22 mouse cellular contexts compared by ENCODE assay signal in the genomic region with DNA sequence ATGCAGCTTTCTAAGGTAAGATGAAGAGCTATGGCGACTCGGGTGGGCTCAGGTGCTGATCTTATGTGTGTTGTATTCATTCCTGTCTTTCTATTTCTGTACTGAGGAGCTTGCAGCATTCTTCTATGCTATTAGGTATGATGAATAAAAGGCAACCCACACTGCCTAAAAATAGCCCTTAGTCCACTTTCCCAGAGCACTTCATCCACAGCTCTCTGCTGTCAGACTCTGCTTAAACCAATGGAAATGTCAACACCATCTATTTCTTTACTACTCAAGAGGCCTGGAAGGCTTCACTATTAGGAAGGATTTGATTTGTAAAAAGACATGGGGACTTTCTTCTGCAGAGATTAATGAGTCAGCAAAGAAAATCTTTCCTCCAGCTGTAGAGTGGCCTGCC.
A peak's percentile ranks its signal among the peaks of the same experiment; 100 is the strongest.
DNase-seq lines count a peak whose midpoint lies in the region; ATAC-seq and TF ChIP-seq lines count a peak whose summit lies in the region.
"Had no signal": no experiment of that assay in that cellular context is flagged by ENCODE, and none has a peak within 500 bp of the region (broad histone marks: within the 10 kb centered on the region; RNA-seq: fewer than 3 reads in every experiment).

No protein-coding gene starts in this region.

- H3K27me3 ChIP-seq in heart, embryonic 10.5 days (ENCODE audit: insufficient read depth, poor library complexity, severe bottlenecking), result no peaks in the 10 kb centered on the region
- H3K27me3 ChIP-seq in heart, postnatal 0 days (ENCODE audit: control insufficient read depth, insufficient read depth, low read length), result no peaks in the 10 kb centered on the region
- no peaks in the 10 kb centered on the region for H3K27me3 ChIP-seq in liver, embryonic 12.5 days (replicated peaks)
- H3K27me3 ChIP-seq: embryonic facial prominence, embryonic 13.5 days; hindbrain, embryonic 15.5 days; intestine, embryonic 15.5 days; limb, embryonic 13.5 days; midbrain, embryonic 12.5 days; neural tube, embryonic 13.5 days had no signal

- no peak overlapping the region for H3K9ac ChIP-seq in heart, postnatal 0 days (replicated peaks; ENCODE audit: low read depth, low read length)
- no peak overlapping the region for H3K9ac ChIP-seq in liver, embryonic 12.5 days
- H3K9ac ChIP-seq: embryonic facial prominence, embryonic 13.5 days; hindbrain, embryonic 15.5 days; intestine, embryonic 15.5 days; limb, embryonic 13.5 days; liver, embryonic 14.5 days; midbrain, embryonic 12.5 days; neural tube, embryonic 13.5 days had no signal

- no peak for TF ChIP-seq EP300 in heart, postnatal 0 days (IDR thresholded peaks at IDR 0.05; ENCODE audit: low read depth)

- no peak for TF ChIP-seq CTCF in heart, postnatal 0 days (IDR thresholded peaks at IDR 0.05; ENCODE audit: low read depth)

- ATAC-seq in heart, postnatal 0 days (ENCODE audit: insufficient read depth, low read depth), result peak; percentile 77
- ATAC-seq in liver, embryonic 12.5 days, result no peak
- ATAC-seq: forebrain, embryonic 16.5 days; intestine, embryonic 15.5 days; lung, postnatal 0 days had no signal

- no peak overlapping the region for H3K4me3 ChIP-seq in heart, embryonic 10.5 days
- H3K4me3 ChIP-seq in heart, postnatal 0 days (ENCODE audit: low read depth, low read length), result no peak overlapping the region
- H3K4me3 ChIP-seq in liver, embryonic 12.5 days, result no peak overlapping the region
- H3K4me3 ChIP-seq: embryonic facial prominence, embryonic 13.5 days; gastrocnemius, adult 2 months; hindbrain, embryonic 15.5 days; intestine, embryonic 15.5 days; limb, embryonic 13.5 days; midbrain, embryonic 12.5 days; neural tube, embryonic 13.5 days had no signal

- intact Hi-C loops in heart, postnatal 25 days (cut with DNase I), result loop anchor here (10.0 kb wide), 1 partner anchor 151 kb away; no protein-coding TSS in a partner anchor

- H3K4me2 ChIP-seq in heart, postnatal 0 days (ENCODE audit: low read depth, low read length), result peak overlapping the region; percentile 13; the same call in 1 of the 2 replicates
- no peak overlapping the region for H3K4me2 ChIP-seq in liver, embryonic 12.5 days
- H3K4me2 ChIP-seq: embryonic facial prominence, embryonic 13.5 days; hindbrain, embryonic 15.5 days; intestine, embryonic 15.5 days; limb, embryonic 13.5 days; midbrain, embryonic 12.5 days; neural tube, embryonic 13.5 days had no signal

- no peaks in the 10 kb centered on the region for H3K4me1 ChIP-seq in heart, embryonic 10.5 days
- peaks cover 5% of the 10 kb centered on the region; the same call in 1 of the 2 replicates for H3K4me1 ChIP-seq in heart, postnatal 0 days (ENCODE audit: control insufficient read depth, insufficient read depth)
- H3K4me1 ChIP-seq in liver, embryonic 12.5 days, result no peaks in the 10 kb centered on the region
- H3K4me1 ChIP-seq: embryonic facial prominence, embryonic 13.5 days; hindbrain, embryonic 15.5 days; intestine, embryonic 15.5 days; limb, embryonic 13.5 days; midbrain, embryonic 12.5 days had no signal

- no peaks in the 10 kb centered on the region for H3K36me3 ChIP-seq in heart, embryonic 10.5 days
- no peaks in the 10 kb centered on the region for H3K36me3 ChIP-seq in heart, postnatal 0 days (replicated peaks; ENCODE audit: control insufficient read depth, insufficient read depth, low read length)
- H3K36me3 ChIP-seq in liver, embryonic 12.5 days, result no peaks in the 10 kb centered on the region
- H3K36me3 ChIP-seq: embryonic facial prominence, embryonic 13.5 days; hindbrain, embryonic 15.5 days; intestine, embryonic 15.5 days; limb, embryonic 13.5 days; midbrain, embryonic 12.5 days; neural tube, embryonic 13.5 days had no signal

- 39% methylated on average over 2 of the region's 2 CpGs for WGBS in heart, embryonic 10.5 days
- WGBS in heart, postnatal 0 days, result 32% methylated on average over 2 of the region's 2 CpGs
- WGBS in liver, embryonic 12.5 days (ENCODE audit: insufficient replicate concordance), result 68% methylated on average over 2 of the region's 2 CpGs

- DNase-seq in heart, adult 18-20 months, result peak; percentile 10 to 25
- no peak for DNase-seq in heart, postnatal 25 days (ENCODE audit: low spot score)
- peak; percentile 43 for DNase-seq in brain, adult 2 months (ENCODE audit: low read depth, low spot score)
- DNase-seq in heart, embryonic 10.5 days (ENCODE audit: low spot score), result peak; percentile 74
- peak; percentile 53 for DNase-seq in heart, postnatal 0 days (ENCODE audit: low spot score)
- DNase-seq in natural killer cell, adult 2 months (ENCODE audit: low spot score in 2 of 2), result no peak
- DNase-seq in cerebellum, postnatal 25 days, result no peak
- DNase-seq: adrenal gland, postnatal 36 days; cerebellum, adult 18-20 months; gastrocnemius, adult 2 months; kidney, adult 9 months; thymus, postnatal 36 days had no signal

- H3K27ac ChIP-seq in heart, embryonic 10.5 days, result no peak overlapping the region
- H3K27ac ChIP-seq in heart, postnatal 0 days (ENCODE audit: low read depth), result no peak overlapping the region
- H3K27ac ChIP-seq in liver, embryonic 12.5 days, result no peak overlapping the region
- H3K27ac ChIP-seq: embryonic facial prominence, embryonic 13.5 days; gastrocnemius, adult 2 months; hindbrain, embryonic 15.5 days; intestine, embryonic 15.5 days; limb, embryonic 13.5 days; liver, embryonic 14.5 days; midbrain, embryonic 12.5 days; neural tube, embryonic 13.5 days had no signal

- no peaks in the 10 kb centered on the region for H3K9me3 ChIP-seq in heart, embryonic 10.5 days
- no peaks in the 10 kb centered on the region for H3K9me3 ChIP-seq in heart, postnatal 0 days (replicated peaks; ENCODE audit: control insufficient read depth, low read length)
- H3K9me3 ChIP-seq in liver, embryonic 12.5 days (replicated peaks), result no peaks in the 10 kb centered on the region
- H3K9me3 ChIP-seq: embryonic facial prominence, embryonic 13.5 days; hindbrain, embryonic 15.5 days; intestine, embryonic 15.5 days; limb, embryonic 13.5 days; midbrain, embryonic 12.5 days; neural tube, embryonic 13.5 days had no signal

Comparison
In these comparisons a context has a peak if more than half of its experiments do, and no peak if none do; other contexts are left out.
1. DNase-seq: peak in heart, adult 18-20 months (2 of 2), brain, adult 2 months (single experiment), heart, embryonic 10.5 days (single experiment) and heart, postnatal 0 days (single experiment); none in heart, postnatal 25 days (single experiment), natural killer cell, adult 2 months (0 of 2) and cerebellum, postnatal 25 days (0 of 2).